Mouse (Mus musculus) heart, postnatal 25 days (tissue): Measurements from ENCODE around the gene Kxd1. TPM values are rescaled to one million over a fixed set of nuclear protein-coding genes. Genes with fewer than 3 reads are reported as not detected.

Source experiments
- DNase-seq: peaks from one replicate; pipeline ENCODE4 v3.0.0; 2022; ENCODE audit warnings: low spot score
- intact Hi-C: fragments of 180-260 bp; cut with DNase I; formaldehyde crosslinking; loops from one replicate; pipeline ENCODE4 v1.15.1; 2025
- total RNA-seq, 2 experiments: library from RNA; stranded (reverse); gene quantifications; 2 replicates each; pipeline ENCODE4 v1.2.3; 2021

Kxd1 gene
- total RNA-seq, 2 experiments from 2014 or later = 73.6 to 76.6 TPM

GRCm38 (mm10) chr8:70502540-70502939 is 25.2 kb downstream of the Kxd1 start:
- no peak for DNase-seq
- intact Hi-C loops = loop anchor here (5.0 kb wide), 1 partner anchor 65 kb away; the partner anchor contains the start of gene Crtc1

- peak; percentile 35 for DNase-seq
- intact Hi-C loops = loop anchor here (5.0 kb wide), 1 partner anchor 65 kb away; the partner anchor contains the start of gene Crtc1
These were observed 25.8 kb downstream of the Kxd1 start for GRCm38 (mm10) chr8:70501820-70502529.

- no peak for DNase-seq
- intact Hi-C loops = loop anchor here (5.0 kb wide), 1 partner anchor 63 kb away; the partner anchor contains the start of gene Crtc1
These were observed 27.1 kb downstream of the Kxd1 start for GRCm38 (mm10) chr8:70500386-70501301.

GRCm38 (mm10) chr8:70495771-70496062 is 32.0 kb downstream of the Kxd1 start:
- intact Hi-C loops = no loop called here
- no peak for DNase-seq

GRCm38 (mm10) chr8:70495001-70495770 is 32.6 kb downstream of the Kxd1 start:
- DNase-seq = no peak
- intact Hi-C loops = no loop called here

GRCm38 (mm10) chr8:70494416-70494945 is 33.3 kb downstream of the Kxd1 start:
- intact Hi-C loops = no loop called here
- no peak for DNase-seq

GRCm38 (mm10) chr8:70493692-70494415 is 33.9 kb downstream of the Kxd1 start:
- no peak for DNase-seq
- intact Hi-C loops = no loop called here

- no peak for DNase-seq
- intact Hi-C loops = no loop called here
These were observed 34.8 kb downstream of the Kxd1 start, which contains the start of gene Crlf1 for GRCm38 (mm10) chr8:70492664-70493640. TSS of gene Crlf1 (plus strand) at chr8:70493158.

GRCm38 (mm10) chr8:70490880-70491495 is 36.8 kb downstream of the Kxd1 start:
- intact Hi-C loops = no loop called here
- DNase-seq = no peak

- no peak for DNase-seq
- intact Hi-C loops = no loop called here
These were observed 37.5 kb downstream of the Kxd1 start for GRCm38 (mm10) chr8:70490061-70490879.

- intact Hi-C loops = no loop called here
- DNase-seq = no peak
These were observed 38.2 kb downstream of the Kxd1 start for GRCm38 (mm10) chr8:70489576-70489975.

- intact Hi-C loops = no loop called here
- DNase-seq = no peak
These were observed 38.8 kb downstream of the Kxd1 start for GRCm38 (mm10) chr8:70488931-70489470.

GRCm38 (mm10) chr8:70487993-70488796 is 39.6 kb downstream of the Kxd1 start:
- intact Hi-C loops = no loop called here
- DNase-seq = no peak

- intact Hi-C loops = no loop called here
- DNase-seq = no peak
These were observed 40.7 kb downstream of the Kxd1 start, which contains the start of gene Tmem59l for GRCm38 (mm10) chr8:70486941-70487520. TSS of gene Tmem59l (minus strand) at chr8:70487358.

GRCm38 (mm10) chr8:70486191-70486681 is 41.5 kb downstream of the Kxd1 start:
- no peak for DNase-seq
- intact Hi-C loops = no loop called here
